Mouse (Mus musculus): ENCODE data around the gene Zmynd12. TPM values are rescaled to one million over a fixed set of nuclear protein-coding genes. Genes with fewer than 3 reads are reported as not detected.

Gene Zmynd12
- total RNA-seq, 2 experiments from 2014 or later: not detected

GRCm38 (mm10) chr4:119490806-119491205 lies 68.2 kb downstream of the Zmynd12 start:
- intact Hi-C loops (cut with DNase I): no loop called here
- DNase-seq (ENCODE audit: extremely low spot score in 1 of 2, low spot score in 2 of 2): peak; percentile 28 to 61

- intact Hi-C loops (cut with DNase I): loop anchor here (1.0 kb wide), 1 partner anchor 47 kb away; the partner anchor contains the start of gene Frg2f1
- DNase-seq (ENCODE audit: extremely low spot score in 1 of 2, low spot score in 2 of 2): peak; percentile 44 to 81
Observed at GRCm38 (mm10) chr4:119492291-119492932, 69.8 kb downstream of the Zmynd12 start, which contains the start of gene Rimkla. TSS of gene Rimkla (minus strand) at chr4:119492628.

GRCm38 (mm10) chr4:119492933-119493327 lies 70.3 kb downstream of the Zmynd12 start:
- intact Hi-C loops (cut with DNase I): loop anchor here (1.0 kb wide), 1 partner anchor 46 kb away; the partner anchor contains the start of gene Frg2f1
- DNase-seq (ENCODE audit: extremely low spot score in 1 of 2, low spot score in 2 of 2): no peak

GRCm38 (mm10) chr4:119498319-119498848 lies 75.8 kb downstream of the Zmynd12 start:
- DNase-seq (ENCODE audit: extremely low spot score in 1 of 2, low spot score in 2 of 2): no peak
- intact Hi-C loops (cut with DNase I): no loop called here

- intact Hi-C loops (cut with DNase I): no loop called here
- DNase-seq (ENCODE audit: extremely low spot score in 1 of 2, low spot score in 2 of 2): no peak
Observed at GRCm38 (mm10) chr4:119511591-119511990, 89.0 kb downstream of the Zmynd12 start.

GRCm38 (mm10) chr4:119512731-119513141 lies 90.1 kb downstream of the Zmynd12 start:
- DNase-seq (ENCODE audit: extremely low spot score in 1 of 2, low spot score in 2 of 2): no peak
- intact Hi-C loops (cut with DNase I): no loop called here

Other genes with a start within 250 kb of the Zmynd12 start
- 1 to 10 TPM; 5.5 to 5.8 TPM for gene Zfp691, start 248.6 kb upstream of the Zmynd12 start, total RNA-seq (2021)
- gene Ermap, start 232.8 kb upstream of the Zmynd12 start, total RNA-seq (2021): under 1 TPM; 0.45 to 0.51 TPM
- 10 to 100 TPM; 27.9 to 29.7 TPM for gene Svbp, start 227.5 kb upstream of the Zmynd12 start, total RNA-seq (2021)
- gene Tmem269, start 204.6 kb upstream of the Zmynd12 start, total RNA-seq (2021): under 1 TPM; 0.28 to 0.30 TPM
- gene AU022252, start 190.1 kb upstream of the Zmynd12 start, total RNA-seq (2021): 10 to 100 TPM; 32.3 to 35.4 TPM
- 1 to 10 TPM; 8.5 to 8.6 TPM for gene P3h1, start 189.9 kb upstream of the Zmynd12 start, total RNA-seq (2021)
- under 1 TPM; 0.16 to 0.47 TPM for gene Cldn19, start 167.4 kb upstream of the Zmynd12 start, total RNA-seq (2021)
- 100 to 1,000 TPM; 812 to 832 TPM for gene Ybx1, start 128.2 kb upstream of the Zmynd12 start, total RNA-seq (2021)
- 10 to 100 TPM; 19.5 to 23.5 TPM for gene Ppih, start 102.3 kb upstream of the Zmynd12 start, total RNA-seq (2021)
- 10 to 100 TPM; 18.1 to 20.1 TPM for gene Ccdc30, start 7.3 kb upstream of the Zmynd12 start, total RNA-seq (2021)
- gene Ppcs, start 394 bp upstream of the Zmynd12 start, total RNA-seq (2021): 1 to 10 TPM; 5.5 to 7.2 TPM
- gene Rimkla, start 69.8 kb downstream of the Zmynd12 start, total RNA-seq (2021): 10 to 100 TPM; 20.8 to 21.8 TPM
- 10 to 100 TPM; 59.6 to 73.9 TPM for gene Foxj3, start 114.2 kb downstream of the Zmynd12 start, total RNA-seq (2021)
- gene Frg2f1, start 116.7 kb downstream of the Zmynd12 start, total RNA-seq (2021): 10 to 100 TPM; 25.9 to 26.2 TPM
- gene Guca2a, start 214.9 kb downstream of the Zmynd12 start, total RNA-seq (2021): not detected
- not detected for gene Guca2b, start 236.1 kb downstream of the Zmynd12 start, total RNA-seq (2021)